Mouse (Mus musculus): ENCODE results near the gene Prkar2b.

DNA sequence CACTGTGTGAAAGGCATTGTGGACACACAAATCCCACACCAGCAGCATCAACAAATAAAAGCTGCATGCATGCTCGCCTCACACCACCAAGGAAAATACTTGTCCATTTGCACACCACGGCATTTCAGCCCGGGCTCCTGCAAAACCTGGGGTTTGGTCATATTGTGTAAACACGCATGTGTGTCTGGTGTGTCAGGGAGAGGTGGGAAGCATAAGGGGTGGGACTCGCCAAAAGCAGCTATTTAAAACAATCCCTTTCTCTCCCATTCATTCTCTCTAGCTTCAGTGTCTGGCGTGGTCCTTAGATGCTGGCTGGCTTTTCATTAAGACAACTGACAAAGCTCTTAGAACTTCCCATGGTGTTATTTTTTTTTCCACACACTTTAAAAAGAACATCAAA, 1.4 kb downstream of the Prkar2b start:
- TF ChIP-seq POLR2A (IDR thresholded peaks at IDR 0.05; ENCODE audit: insufficient read depth, low read length) (no peak), EP300 (IDR thresholded peaks at IDR 0.05; ENCODE audit: insufficient read depth, low read depth, low read length) (no peak), CTCF (IDR thresholded peaks at IDR 0.05; ENCODE audit: low read depth, low read length) (no peak)

Measured in ES-Bruce4 (cell line).